Mouse (Mus musculus) liver, embryonic 12.5 days (tissue): ENCODE data around the gene Ech1. TPM values are rescaled to one million over a fixed set of nuclear protein-coding genes. Genes with fewer than 3 reads are reported as not detected.

Source experiments
- ATAC-seq: fragments of 200-750 bp; cut with Nextera tagmentation; 2 replicates; pipeline ENCODE4 v1.8.0; 2017; ENCODE audit warnings: moderate number of reproducible peaks, mild to moderate bottlenecking, moderate library complexity
- H3K27ac ChIP-seq: fragments of 300-500 bp; sonication (generic); 2 replicates; pipeline ENCODE4 v1.5.1; 2016; ENCODE audit warnings: mild to moderate bottlenecking
- H3K27me3 ChIP-seq: fragments of 300-500 bp; sonication (generic); replicated peaks from 2 replicates; pipeline ENCODE4 v1.6.1; 2016; ENCODE audit warnings: mild to moderate bottlenecking, moderate library complexity
- H3K36me3 ChIP-seq: fragments of 300-500 bp; sonication (generic); 2 replicates; pipeline ENCODE4 v1.6.1; 2016; ENCODE audit warnings: mild to moderate bottlenecking, moderate library complexity
- H3K4me1 ChIP-seq: fragments of 300-500 bp; sonication (generic); 2 replicates; pipeline ENCODE4 v1.6.1; 2016
- H3K4me2 ChIP-seq: fragments of 300-500 bp; sonication (generic); 2 replicates; pipeline ENCODE4 v1.6.1; 2016; ENCODE audit warnings: mild to moderate bottlenecking, moderate library complexity
- H3K4me3 ChIP-seq: fragments of 300-500 bp; sonication (generic); 2 replicates; pipeline ENCODE4 v1.5.1; 2016; ENCODE audit warnings: mild to moderate bottlenecking, moderate library complexity
- H3K9ac ChIP-seq: fragments of 300-500 bp; sonication (generic); 2 replicates; pipeline ENCODE4 v1.6.1; 2016; ENCODE audit warnings: mild to moderate bottlenecking, moderate library complexity
- H3K9me3 ChIP-seq: fragments of 300-500 bp; sonication (generic); replicated peaks from 2 replicates; pipeline ENCODE4 v1.6.1; 2016; ENCODE audit warnings: mild to moderate bottlenecking, moderate library complexity
- WGBS: fragments of 180-500 bp; shearing (Covaris S2); methylation state at CpG from one replicate; pipeline ENCODE4 v1.1.7; 2016; ENCODE audit not compliant: insufficient replicate concordance; 5-methylcytosine and 5-hydroxymethylcytosine counted together
- polyA plus RNA-seq: library from polyadenylated mRNA; unstranded; fragments of >200 nt; fragmentation: Nextera tagmentation; extraction: Ambion mirVana; gene quantifications from 2 replicates; pipeline ENCODE4 v1.2.1, GENCODE M21; 2016

Ech1 gene
- polyA plus RNA-seq, 1 experiment from 2014 or later = 72.3 TPM

GRCm38 (mm10) chr7:28792391-28793185 lies 32.4 kb upstream of the Ech1 start:
- Histone ChIP-seq H3K27ac (no peak overlapping the region), H3K4me1 (peaks cover 52% of the 10 kb centered on the region), H3K9me3 (no peaks in the 10 kb centered on the region), H3K27me3 (no peaks in the 10 kb centered on the region; the same call in 1 of the 2 replicates), H3K36me3 (peaks cover 8% of the 10 kb centered on the region; the same call in 1 of the 2 replicates), H3K4me3 (no peak overlapping the region), H3K4me2 (no peak overlapping the region), H3K9ac (no peak overlapping the region)
- ATAC-seq = no peak
- 67% methylated on average over 14 of the region's 14 CpGs for WGBS

- Histone ChIP-seq H3K27ac (no peak overlapping the region), H3K9ac (no peak overlapping the region), H3K4me3 (no peak overlapping the region), H3K4me1 (peaks cover 45% of the 10 kb centered on the region), H3K9me3 (no peaks in the 10 kb centered on the region), H3K27me3 (no peaks in the 10 kb centered on the region; the same call in 1 of the 2 replicates), H3K4me2 (no peak overlapping the region), H3K36me3 (peaks cover 11% of the 10 kb centered on the region; the same call in 1 of the 2 replicates)
- 11% methylated on average over 2 of the region's 2 CpGs for WGBS
- no peak for ATAC-seq
Observed at GRCm38 (mm10) chr7:28793834-28794233, 31.2 kb upstream of the Ech1 start.

GRCm38 (mm10) chr7:28794496-28794895 lies 30.5 kb upstream of the Ech1 start:
- Histone ChIP-seq H3K27me3 (no peaks in the 10 kb centered on the region; the same call in 1 of the 2 replicates), H3K4me1 (peaks cover 39% of the 10 kb centered on the region), H3K4me2 (no peak overlapping the region), H3K36me3 (peaks cover 15% of the 10 kb centered on the region; the same call in 1 of the 2 replicates), H3K4me3 (no peak overlapping the region), H3K27ac (no peak overlapping the region), H3K9ac (no peak overlapping the region), H3K9me3 (no peaks in the 10 kb centered on the region)
- 71% methylated on average over 3 of the region's 3 CpGs for WGBS
- no peak for ATAC-seq

- WGBS = 19% methylated on average over 15 of the region's 15 CpGs
- Histone ChIP-seq H3K9ac (peak overlapping the region; percentile 76), H3K27me3 (no peaks in the 10 kb centered on the region; the same call in 1 of the 2 replicates), H3K27ac (peak overlapping the region; percentile 72), H3K9me3 (no peaks in the 10 kb centered on the region), H3K4me2 (peak overlapping the region; percentile 87), H3K4me3 (peak overlapping the region; percentile 62), H3K4me1 (peaks cover 35% of the 10 kb centered on the region), H3K36me3 (peaks cover 15% of the 10 kb centered on the region; the same call in 1 of the 2 replicates)
- no peak for ATAC-seq
Observed at GRCm38 (mm10) chr7:28795832-28796231, 29.2 kb upstream of the Ech1 start.

- peak; percentile 74 for ATAC-seq
- Histone ChIP-seq H3K9ac (peak overlapping the region; percentile 76), H3K4me3 (peak overlapping the region; percentile 62), H3K4me1 (peaks cover 40% of the 10 kb centered on the region), H3K27me3 (no peaks in the 10 kb centered on the region; the same call in 1 of the 2 replicates), H3K36me3 (peaks cover 15% of the 10 kb centered on the region; the same call in 1 of the 2 replicates), H3K9me3 (no peaks in the 10 kb centered on the region), H3K4me2 (peak overlapping the region; percentile 87), H3K27ac (peak overlapping the region; percentile 72)
- WGBS = 3% methylated on average over 32 of the region's 32 CpGs
Observed at GRCm38 (mm10) chr7:28796562-28796975, 28.4 kb upstream of the Ech1 start.

GRCm38 (mm10) chr7:28799994-28800393 lies 25.0 kb upstream of the Ech1 start:
- H3K27ac ChIP-seq = no peak overlapping the region
- ATAC-seq = no peak
- whole genome bisulfite sequencing = 87% methylated on average over 9 of the region's 9 CpGs
- no peak overlapping the region for H3K9ac ChIP-seq
- H3K27me3 ChIP-seq = no peaks in the 10 kb centered on the region; the same call in 1 of the 2 replicates
- H3K36me3 ChIP-seq = peaks cover 15% of the 10 kb centered on the region; the same call in 1 of the 2 replicates
- H3K4me2 ChIP-seq = no peak overlapping the region
- H3K4me1 ChIP-seq = peaks cover 63% of the 10 kb centered on the region
- H3K4me3 ChIP-seq = no peak overlapping the region
- H3K9me3 ChIP-seq = no peaks in the 10 kb centered on the region

GRCm38 (mm10) chr7:28801451-28801850 lies 23.6 kb upstream of the Ech1 start:
- H3K9ac ChIP-seq = no peak overlapping the region
- no peak overlapping the region for H3K4me2 ChIP-seq
- 74% methylated on average over 3 of the region's 3 CpGs for WGBS
- ATAC-seq = no peak
- H3K27ac ChIP-seq = peak overlapping the region; percentile 80; the same call in 1 of the 2 replicates
- H3K9me3 ChIP-seq = no peaks in the 10 kb centered on the region
- no peaks in the 10 kb centered on the region for H3K27me3 ChIP-seq
- H3K4me3 ChIP-seq = no peak overlapping the region
- peaks cover 50% of the 10 kb centered on the region for H3K4me1 ChIP-seq
- H3K36me3 ChIP-seq = peaks cover 15% of the 10 kb centered on the region; the same call in 1 of the 2 replicates

GRCm38 (mm10) chr7:28801901-28802670 lies 22.9 kb upstream of the Ech1 start:
- 47% methylated on average over 10 of the region's 10 CpGs for WGBS
- Histone ChIP-seq H3K36me3 (peaks cover 15% of the 10 kb centered on the region; the same call in 1 of the 2 replicates), H3K27me3 (no peaks in the 10 kb centered on the region), H3K4me2 (peak overlapping the region; percentile 48), H3K9ac (0 out of 2 replicates have a peak overlapping the region, but pooled peaks have one; percentile 40), H3K4me1 (peaks cover 47% of the 10 kb centered on the region), H3K27ac (peak overlapping the region; percentile 80), H3K4me3 (no peak overlapping the region), H3K9me3 (no peaks in the 10 kb centered on the region)
- no peak for ATAC-seq

- 15% methylated on average over 10 of the region's 10 CpGs for WGBS
- ATAC-seq = peak; percentile 69
- Histone ChIP-seq H3K27ac (peak overlapping the region; percentile 80), H3K36me3 (peaks cover 10% of the 10 kb centered on the region; the same call in 1 of the 2 replicates), H3K9me3 (no peaks in the 10 kb centered on the region), H3K27me3 (no peaks in the 10 kb centered on the region), H3K9ac (peak overlapping the region; percentile 40; the same call in 1 of the 2 replicates), H3K4me2 (peak overlapping the region; percentile 48), H3K4me3 (no peak overlapping the region), H3K4me1 (peaks cover 48% of the 10 kb centered on the region)
Observed at GRCm38 (mm10) chr7:28802846-28803588, 22.0 kb upstream of the Ech1 start.

GRCm38 (mm10) chr7:28803756-28804155 lies 21.3 kb upstream of the Ech1 start:
- Histone ChIP-seq H3K27me3 (no peaks in the 10 kb centered on the region), H3K9ac (no peak overlapping the region; the same call in 1 of the 2 replicates), H3K4me3 (no peak overlapping the region), H3K4me1 (peaks cover 54% of the 10 kb centered on the region), H3K27ac (peak overlapping the region; percentile 80), H3K36me3 (peaks cover 5% of the 10 kb centered on the region; the same call in 1 of the 2 replicates), H3K9me3 (no peaks in the 10 kb centered on the region), H3K4me2 (no peak overlapping the region)
- WGBS = 38% methylated on average over 4 of the region's 4 CpGs
- no peak for ATAC-seq

GRCm38 (mm10) chr7:28806869-28807268 lies 18.1 kb upstream of the Ech1 start:
- peaks cover 2% of the 10 kb centered on the region for H3K36me3 ChIP-seq
- H3K4me2 ChIP-seq = no peak overlapping the region
- H3K27ac ChIP-seq = no peak overlapping the region; the same call in 1 of the 2 replicates
- H3K4me1 ChIP-seq = peaks cover 47% of the 10 kb centered on the region
- no peak overlapping the region for H3K9ac ChIP-seq
- H3K4me3 ChIP-seq = no peak overlapping the region
- no peaks in the 10 kb centered on the region for H3K9me3 ChIP-seq
- no peaks in the 10 kb centered on the region for H3K27me3 ChIP-seq
- no peak for ATAC-seq
- WGBS = 68% methylated on average over 4 of the region's 4 CpGs
